Mouse (Mus musculus) forebrain, postnatal 0 days (tissue): ENCODE data around the gene Cdc42se1. TPM values are rescaled to one million over a fixed set of nuclear protein-coding genes. Genes with fewer than 3 reads are reported as not detected.
A peak's percentile ranks its signal among the peaks of the same experiment; 100 is the strongest.

ENCODE experiments used
- ATAC-seq: fragments of 200-750 bp; cut with Nextera tagmentation; 2 replicates; pipeline ENCODE4 v1.8.0; 2017; ENCODE audit warnings: mild to moderate bottlenecking, moderate library complexity
- DNase-seq: peaks from one replicate; pipeline ENCODE4 v3.0.0-alpha.2; 2015
- H3K27ac ChIP-seq: fragments of 300-500 bp; sonication (generic); 2 replicates; pipeline ENCODE4 v1.5.1; 2014; ENCODE audit warnings: low read depth, mild to moderate bottlenecking, antibody characterized with exemption, low read length, moderate library complexity, mixed read lengths
- H3K27me3 ChIP-seq: fragments of 300-500 bp; sonication (generic); 2 replicates; pipeline ENCODE4 v1.6.1; 2014; ENCODE audit warnings: mild to moderate bottlenecking, low read length, mixed read lengths; ENCODE audit not compliant: insufficient read depth
- H3K36me3 ChIP-seq: fragments of 300-500 bp; sonication (generic); 2 replicates; pipeline ENCODE4 v1.6.1; 2014; ENCODE audit warnings: mild to moderate bottlenecking, moderate library complexity; ENCODE audit not compliant: insufficient read depth
- H3K4me1 ChIP-seq: fragments of 300-500 bp; sonication (generic); 2 replicates; pipeline ENCODE4 v1.6.1; 2014; ENCODE audit warnings: antibody characterized with exemption; ENCODE audit not compliant: insufficient read depth
- H3K4me2 ChIP-seq: fragments of 300-500 bp; sonication (generic); 2 replicates; pipeline ENCODE4 v1.6.1; 2014; ENCODE audit warnings: low read depth, mild to moderate bottlenecking, moderate library complexity
- H3K4me3 ChIP-seq: fragments of 300-500 bp; sonication (generic); 2 replicates; pipeline ENCODE4 v1.5.1; 2014; ENCODE audit warnings: low read depth, low read length, mixed read lengths
- H3K9ac ChIP-seq: fragments of 300-500 bp; sonication (generic); 2 replicates; pipeline ENCODE4 v1.6.1; 2014; ENCODE audit warnings: mild to moderate bottlenecking
- H3K9me3 ChIP-seq: fragments of 300-500 bp; sonication (generic); 2 replicates; pipeline ENCODE4 v1.6.1; 2016; ENCODE audit warnings: low read length
- CTCF ChIP-seq: sonication (generic); IDR thresholded peaks from 2 replicates; pipeline ENCODE4 v1.5.1; 2016; ENCODE audit warnings: antibody characterized with exemption, control low read depth, low read depth
- WGBS: fragments of 180-500 bp; shearing (Covaris S2); extraction: QIAGEN DNeasy Blood & Tissue Kit; methylation state at CpG from one replicate; pipeline ENCODE4 v1.1.7; 2014; 5-methylcytosine and 5-hydroxymethylcytosine counted together
- polyA plus RNA-seq: library from polyadenylated mRNA; unstranded; fragments of >200 nt; fragmentation: Nextera tagmentation; extraction: Ambion mirVana; gene quantifications from 2 replicates; pipeline ENCODE4 v1.2.1, GENCODE M21; 2015
- total RNA-seq: library from RNA; depleted of rRNA; stranded (reverse); fragments of >200 nt; gene quantifications from 2 replicates; pipeline ENCODE4 v1.2.3, GENCODE M21; 2014

Cdc42se1 gene
- total and polyA plus RNA-seq, 2 experiments from 2014 or later, result 54.2 to 68.0 TPM

DNA sequence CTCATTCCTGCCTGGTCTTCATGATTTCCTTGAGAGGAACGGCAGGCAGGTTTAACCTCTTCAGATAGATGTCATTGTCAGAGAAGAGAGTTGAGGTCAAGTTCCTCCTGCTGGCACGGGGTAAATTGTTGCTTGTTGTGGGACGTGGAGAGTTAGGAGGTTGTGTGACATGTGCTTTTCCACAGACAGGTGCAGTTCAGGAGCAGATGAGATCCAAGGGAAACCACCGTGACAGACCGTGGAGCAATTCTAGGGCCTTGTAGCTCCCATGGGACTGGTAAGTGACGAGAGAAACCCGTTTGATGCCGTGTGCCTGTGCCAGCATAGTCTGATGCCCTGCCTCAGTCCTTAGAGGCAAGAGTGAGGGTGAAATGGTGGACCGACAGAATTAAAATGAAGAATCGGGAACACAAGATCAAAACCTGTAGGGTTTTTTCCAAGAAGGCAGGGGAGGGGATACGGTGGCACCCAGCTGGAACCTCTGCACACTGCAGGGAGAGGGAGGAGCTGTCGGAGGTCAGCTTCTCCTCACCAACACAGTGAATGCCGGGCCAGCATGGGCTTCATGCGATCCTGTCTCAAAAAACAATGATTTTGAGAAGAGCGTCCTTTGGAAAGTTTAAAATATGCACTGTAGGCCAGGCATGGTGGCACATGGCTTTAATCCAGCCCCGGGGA lies 4.9 kb downstream of the Cdc42se1 start:
- peaks cover 59% of the 10 kb centered on the region for H3K36me3 ChIP-seq
- WGBS, result 92% methylated on average over 16 of the region's 16 CpGs
- H3K9ac ChIP-seq, result no peak overlapping the region
- H3K4me3 ChIP-seq, result no peak overlapping the region
- no peaks in the 10 kb centered on the region for H3K27me3 ChIP-seq
- H3K4me2 ChIP-seq, result no peak overlapping the region
- ATAC-seq, result no peak
- DNase-seq, result no peak
- no peaks in the 10 kb centered on the region for H3K9me3 ChIP-seq
- peaks cover 10% of the 10 kb centered on the region for H3K4me1 ChIP-seq
- no peak overlapping the region for H3K27ac ChIP-seq
- TF ChIP-seq CTCF, result no peak

DNA sequence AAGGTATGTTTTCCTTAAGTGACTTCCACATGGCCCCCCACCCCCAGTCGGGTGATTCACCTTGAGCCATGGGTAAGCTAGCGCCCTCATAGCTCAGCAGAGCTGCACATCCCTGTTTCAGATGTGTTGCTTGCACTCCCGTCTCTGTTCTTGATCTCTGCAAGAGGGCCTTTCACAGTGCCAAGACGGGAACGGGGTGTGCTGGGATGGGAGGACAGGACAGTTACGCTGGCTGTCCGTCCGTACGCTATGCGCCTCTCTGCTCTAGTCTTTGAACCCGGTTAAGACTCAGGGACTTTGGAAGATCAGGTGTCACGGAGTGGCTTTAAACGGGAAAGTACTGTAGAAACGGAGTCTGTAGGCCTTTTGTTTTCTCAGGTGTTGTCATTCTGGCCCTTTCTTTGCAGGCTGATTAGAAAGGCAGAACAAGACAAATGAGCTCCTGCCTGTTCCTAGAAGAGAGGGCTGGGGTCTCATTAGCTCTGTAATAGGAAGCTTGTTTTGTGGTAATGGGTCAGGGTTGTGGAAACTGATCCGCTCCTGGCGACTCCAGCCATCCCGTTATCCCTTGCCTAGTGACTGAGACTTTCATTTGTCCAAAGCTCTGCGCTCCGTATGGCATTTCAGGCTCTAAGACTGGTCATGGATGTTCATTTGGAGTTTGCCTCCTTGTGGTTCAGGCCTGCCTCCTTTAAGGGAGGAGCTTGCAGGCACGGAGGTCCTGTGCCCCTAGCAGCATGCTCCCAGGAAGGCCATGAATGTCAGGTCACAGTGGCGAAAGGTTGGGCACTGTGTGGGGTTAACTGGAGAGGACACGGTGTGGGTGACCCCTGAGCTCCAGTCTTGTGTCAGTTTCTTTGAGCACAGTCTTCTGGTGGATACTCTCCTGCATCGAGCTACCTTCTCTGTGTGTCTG lies 7.1 kb downstream of the Cdc42se1 start:
- H3K9ac ChIP-seq, result no peak overlapping the region
- H3K36me3 ChIP-seq, result peaks cover 59% of the 10 kb centered on the region
- WGBS, result 61% methylated on average over 23 of the region's 23 CpGs
- no peak overlapping the region for H3K4me2 ChIP-seq
- H3K4me3 ChIP-seq, result no peak overlapping the region
- H3K4me1 ChIP-seq, result peaks cover 2% of the 10 kb centered on the region; the same call in 1 of the 2 replicates
- no peaks in the 10 kb centered on the region for H3K27me3 ChIP-seq
- no peak for DNase-seq
- ATAC-seq, result no peak
- TF ChIP-seq CTCF, result no peak
- no peak overlapping the region for H3K27ac ChIP-seq
- H3K9me3 ChIP-seq, result no peaks in the 10 kb centered on the region

DNA sequence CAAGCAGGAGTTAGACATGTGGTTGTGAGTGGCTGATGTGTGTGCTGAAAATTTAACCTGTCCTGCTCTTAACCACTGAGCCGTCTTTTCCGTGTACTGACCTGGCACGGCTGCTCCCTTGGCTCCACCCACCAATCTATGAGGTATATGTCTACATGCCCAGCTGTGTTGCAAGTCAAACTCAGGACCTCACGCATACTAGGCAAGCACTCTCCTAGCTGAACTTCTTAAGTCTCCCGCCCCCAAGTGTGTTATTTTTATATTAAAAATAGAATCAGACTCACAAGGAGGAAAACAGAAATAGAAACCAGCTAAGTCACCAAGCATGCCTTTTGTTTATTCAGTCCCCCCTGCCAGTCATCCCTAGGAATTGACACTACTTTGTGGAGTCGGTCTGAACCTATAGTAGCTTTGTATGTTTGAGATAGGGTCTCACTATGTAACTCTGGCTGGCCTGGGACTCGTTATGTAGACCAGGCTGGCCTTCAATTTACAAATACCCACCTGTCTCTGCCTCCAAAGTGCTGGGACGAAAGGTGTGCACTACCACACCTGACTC lies 9.1 kb downstream of the Cdc42se1 start:
- H3K4me2 ChIP-seq, result no peak overlapping the region
- no peaks in the 10 kb centered on the region for H3K4me1 ChIP-seq
- peaks cover 51% of the 10 kb centered on the region for H3K36me3 ChIP-seq
- H3K4me3 ChIP-seq, result no peak overlapping the region
- no peaks in the 10 kb centered on the region for H3K27me3 ChIP-seq
- DNase-seq (no peak), ATAC-seq (no peak)
- no peak for TF ChIP-seq CTCF
- 90% methylated on average over 8 of the region's 8 CpGs for WGBS
- H3K9ac ChIP-seq, result no peak overlapping the region
- H3K27ac ChIP-seq, result no peak overlapping the region
- H3K9me3 ChIP-seq, result no peaks in the 10 kb centered on the region

DNA sequence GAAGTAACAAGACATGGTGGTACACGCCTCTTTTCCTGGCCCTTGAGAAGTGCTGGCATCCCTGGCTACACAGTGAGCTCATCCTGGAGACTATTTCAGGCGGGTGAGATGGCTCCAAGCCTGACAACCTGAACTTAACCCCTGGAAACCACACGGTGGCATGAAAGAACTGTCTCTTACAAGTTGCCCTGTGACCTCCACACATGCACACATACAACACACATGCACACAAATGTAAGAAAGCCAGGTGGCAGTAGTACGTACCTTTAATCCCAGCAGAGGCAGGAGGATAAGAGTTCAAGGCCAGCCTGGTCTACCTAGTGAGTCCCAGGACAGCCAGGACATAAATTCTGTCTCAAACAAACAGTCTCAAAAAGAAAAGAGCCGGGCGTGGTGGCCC lies 10.5 kb downstream of the Cdc42se1 start:
- H3K4me3 ChIP-seq, result no peak overlapping the region
- no peak overlapping the region for H3K4me2 ChIP-seq
- no peak for DNase-seq
- H3K27me3 ChIP-seq, result no peaks in the 10 kb centered on the region
- no peak overlapping the region for H3K27ac ChIP-seq
- no peak overlapping the region for H3K9ac ChIP-seq
- no peak for ATAC-seq
- peaks cover 39% of the 10 kb centered on the region for H3K36me3 ChIP-seq
- no peak for TF ChIP-seq CTCF
- H3K4me1 ChIP-seq, result no peaks in the 10 kb centered on the region
- WGBS, result 88% methylated on average over 6 of the region's 6 CpGs
- H3K9me3 ChIP-seq, result no peaks in the 10 kb centered on the region

DNA sequence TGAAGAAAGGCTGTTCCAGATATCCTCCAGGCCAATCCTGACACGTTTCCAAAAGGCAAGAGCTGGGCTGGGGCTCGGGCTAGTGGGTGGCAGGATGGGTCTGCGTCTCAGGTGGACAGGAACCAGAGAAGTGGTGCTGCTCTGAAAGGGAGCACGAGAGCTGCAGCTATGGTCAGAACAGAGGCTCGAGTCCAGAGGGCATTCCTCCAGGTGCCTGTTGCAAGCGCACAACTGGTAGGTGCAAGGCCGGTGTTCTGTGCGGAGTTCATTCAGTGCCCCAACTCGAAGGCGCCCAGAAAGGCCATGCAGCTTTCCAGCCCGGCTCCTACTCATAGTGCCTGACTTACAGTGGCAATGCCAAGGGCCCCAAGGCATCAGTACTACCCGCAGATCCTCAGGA lies 11.4 kb downstream of the Cdc42se1 start:
- ATAC-seq, result no peak
- H3K4me1 ChIP-seq, result no peaks in the 10 kb centered on the region

DNA sequence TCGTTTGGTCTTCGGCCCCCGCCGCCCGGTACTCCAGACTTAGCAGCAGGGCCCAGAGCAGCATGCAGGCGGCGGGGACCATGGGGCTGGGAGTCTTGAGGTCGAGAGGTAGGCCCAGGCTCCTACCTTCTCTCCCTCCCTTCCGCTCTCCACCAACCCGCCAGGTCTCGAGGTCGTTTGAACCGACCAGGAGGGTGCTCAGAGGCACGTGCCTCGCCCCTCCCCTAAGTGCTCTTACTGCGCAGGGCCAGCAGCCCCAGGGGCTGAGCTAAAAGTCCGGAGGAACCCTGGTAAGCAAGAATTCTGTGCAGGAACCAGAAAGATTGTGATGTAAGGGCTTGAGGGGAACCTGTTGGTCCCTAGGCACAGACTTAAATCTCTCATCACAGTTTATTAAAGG lies 12.4 kb downstream of the Cdc42se1 start:
- no peak overlapping the region for H3K9ac ChIP-seq
- no peaks in the 10 kb centered on the region for H3K27me3 ChIP-seq
- TF ChIP-seq CTCF, result no peak
- peaks cover 20% of the 10 kb centered on the region for H3K36me3 ChIP-seq
- ATAC-seq (0 out of 2 replicates have a peak, but pooled peaks have one; percentile 14), DNase-seq (no peak)
- no peaks in the 10 kb centered on the region for H3K9me3 ChIP-seq
- no peak overlapping the region for H3K4me2 ChIP-seq
- 36% methylated on average over 17 of the region's 17 CpGs for WGBS
- H3K4me3 ChIP-seq, result no peak overlapping the region
- H3K27ac ChIP-seq, result no peak overlapping the region
- no peaks in the 10 kb centered on the region for H3K4me1 ChIP-seq

More for the DNA sequence above, 11.4 kb downstream of the Cdc42se1 start:
- 89% methylated on average over 12 of the region's 12 CpGs for WGBS
- no peaks in the 10 kb centered on the region for H3K9me3 ChIP-seq
- no peak overlapping the region for H3K9ac ChIP-seq
- no peak overlapping the region for H3K27ac ChIP-seq
- H3K36me3 ChIP-seq, result peaks cover 29% of the 10 kb centered on the region
- TF ChIP-seq CTCF, result no peak
- no peaks in the 10 kb centered on the region for H3K27me3 ChIP-seq
- H3K4me3 ChIP-seq, result no peak overlapping the region
- DNase-seq, result no peak
- H3K4me2 ChIP-seq, result no peak overlapping the region

DNA sequence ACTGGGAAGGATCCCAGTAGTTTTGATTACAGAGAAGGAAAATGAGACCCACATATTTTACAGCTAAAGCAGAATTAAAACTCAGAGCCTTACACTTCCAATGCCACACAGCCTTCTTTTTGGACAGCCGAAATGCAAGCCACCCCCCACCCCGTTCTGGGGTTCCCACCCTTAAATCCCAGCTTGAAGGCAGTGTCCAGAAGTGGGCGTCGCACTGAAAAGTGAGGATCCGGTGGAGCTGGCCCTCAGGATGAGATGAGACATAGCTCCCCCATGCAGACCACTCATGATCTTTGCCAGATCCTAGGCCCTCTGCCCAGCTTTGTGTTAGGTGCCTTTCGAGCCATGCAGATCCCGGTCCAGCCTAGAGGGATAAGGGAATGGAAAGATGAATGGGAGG lies 13.0 kb downstream of the Cdc42se1 start, which contains the start of gene Gm128:
TSS of gene Gm128 (minus strand) at position 101 of the 400 bp plus-strand sequence.
- no peak for DNase-seq
- H3K4me3 ChIP-seq, result no peak within 1 kb of the TSS
- TF ChIP-seq CTCF, result no peak
- 83% methylated on average over 7 of the region's 7 CpGs for WGBS
- ATAC-seq, result no peak
- H3K27ac ChIP-seq, result no peak within 1 kb of the TSS
- H3K36me3 ChIP-seq, result peaks cover 16% of the 10 kb centered on the region
- no peaks in the 10 kb centered on the region for H3K27me3 ChIP-seq
- no peak within 1 kb of the TSS for H3K9ac ChIP-seq
- no peaks in the 10 kb centered on the region for H3K4me1 ChIP-seq
- H3K9me3 ChIP-seq, result no peaks in the 10 kb centered on the region
- H3K4me2 ChIP-seq, result no peak within 1 kb of the TSS
